Mouse (Mus musculus) gastrocnemius, postnatal 36 days (tissue): Measurements from ENCODE around the gene Efna1. TPM values are rescaled to one million over a fixed set of nuclear protein-coding genes. Genes with fewer than 3 reads are reported as not detected.
A peak's percentile ranks its signal among the peaks of the same experiment; 100 is the strongest.

Experiments used
- DNase-seq, 2 experiments: peaks; one replicate each; pipeline ENCODE4 v3.0.0; 2022
- intact Hi-C: fragments of 180-260 bp; cut with DNase I; formaldehyde crosslinking; loops from one replicate; pipeline ENCODE4 v1.15.1; 2025
- total RNA-seq, 2 experiments: library from RNA; stranded (reverse); gene quantifications; 2 replicates each; pipeline ENCODE4 v1.2.3; 2021

The Efna1 gene
- total RNA-seq, 2 experiments from 2014 or later: 10.1 to 11.5 TPM

GRCm38 (mm10) chr3:89314791-89315190 lies 33.8 kb upstream of the Efna1 start:
- intact Hi-C loops: loop anchor here (5.0 kb wide), 1 partner anchor 173 kb away; no protein-coding TSS in a partner anchor
- no peak for DNase-seq

DNA sequence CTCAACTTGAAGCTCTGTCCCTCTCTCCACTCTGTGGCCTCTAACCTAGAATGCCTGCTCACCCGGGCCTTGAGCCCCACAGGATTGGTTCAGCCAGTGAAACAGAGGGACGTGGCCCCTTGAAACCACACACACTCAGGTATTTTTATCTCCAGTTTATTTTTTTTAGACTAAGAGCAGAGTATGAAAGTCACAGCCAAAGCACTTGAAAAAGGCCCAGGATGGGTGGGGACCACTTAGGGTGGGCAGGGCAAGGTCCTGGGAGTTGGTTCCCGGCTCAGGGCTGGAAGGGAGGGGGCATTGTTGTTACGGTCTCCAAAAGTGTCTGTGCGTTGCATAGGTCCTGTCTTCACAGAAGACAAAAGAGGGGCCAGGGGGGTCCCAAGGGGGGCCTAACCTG lies 33.4 kb upstream of the Efna1 start:
- intact Hi-C loops: no loop called here
- no peak for DNase-seq

GRCm38 (mm10) chr3:89308089-89308488 lies 27.1 kb upstream of the Efna1 start:
- peak; percentile 49 to 60 for DNase-seq
- intact Hi-C loops: loop anchor here (2.0 kb wide), 1 partner anchor 59 kb away; no protein-coding TSS in a partner anchor

DNA sequence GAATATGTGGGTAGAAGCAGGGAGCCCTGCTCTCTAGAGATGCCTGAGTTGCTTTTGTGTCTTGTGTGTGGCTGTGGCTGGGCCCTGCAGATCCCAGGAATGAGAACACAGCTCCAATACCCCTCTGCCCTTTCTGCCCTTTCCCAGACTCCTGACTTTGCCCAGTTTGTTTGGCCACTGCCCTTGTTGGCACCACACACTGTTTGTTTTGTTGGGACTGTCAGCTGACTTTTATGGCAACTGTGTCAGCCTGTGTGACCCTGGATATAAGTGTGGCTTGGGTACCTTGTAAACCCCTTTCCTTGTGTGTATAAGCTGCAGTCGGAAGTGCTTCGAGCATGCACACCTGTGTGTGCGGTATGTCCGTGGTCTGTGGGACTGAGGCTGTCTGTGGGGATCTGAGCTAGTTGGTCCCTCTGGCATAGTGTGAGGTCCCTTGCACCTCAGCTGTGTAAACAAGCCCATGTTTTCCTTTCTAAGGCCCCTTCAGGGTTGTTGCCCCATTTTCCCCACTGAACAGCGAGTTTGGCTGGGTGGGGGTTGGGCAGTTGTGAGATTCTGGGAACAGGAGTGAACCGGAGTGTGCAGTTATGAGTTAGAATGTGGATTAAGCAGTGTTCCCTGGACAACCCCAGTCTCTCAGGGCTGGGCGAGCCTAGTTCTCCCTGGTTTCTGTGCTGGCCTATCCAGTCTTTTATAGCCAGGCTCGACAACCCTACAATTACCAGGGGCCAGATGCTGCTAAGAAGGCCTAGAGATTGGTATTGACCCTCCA lies 24.8 kb upstream of the Efna1 start:
- DNase-seq: no peak
- intact Hi-C loops: no loop called here

DNA sequence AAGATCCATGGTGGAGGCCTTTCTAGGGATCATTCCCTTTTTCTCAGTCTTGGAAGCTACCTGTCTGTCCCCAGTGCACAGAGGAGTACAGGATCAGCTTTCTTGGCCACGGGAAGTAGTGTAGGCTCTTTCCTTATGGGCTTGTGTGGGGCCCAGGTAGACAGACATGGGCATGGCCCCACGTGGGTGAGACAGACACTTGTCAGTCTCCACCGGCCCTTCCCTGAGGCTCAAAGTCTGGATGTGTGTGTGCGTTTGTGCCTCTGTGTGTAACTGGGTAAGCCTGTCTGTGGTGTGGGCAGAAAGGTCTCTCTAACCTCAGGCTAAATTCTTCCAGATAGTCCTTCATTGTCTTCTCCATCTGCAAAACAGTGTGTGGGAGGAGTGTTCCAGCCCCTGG lies 24.2 kb upstream of the Efna1 start:
- intact Hi-C loops: no loop called here
- DNase-seq: no peak

DNA sequence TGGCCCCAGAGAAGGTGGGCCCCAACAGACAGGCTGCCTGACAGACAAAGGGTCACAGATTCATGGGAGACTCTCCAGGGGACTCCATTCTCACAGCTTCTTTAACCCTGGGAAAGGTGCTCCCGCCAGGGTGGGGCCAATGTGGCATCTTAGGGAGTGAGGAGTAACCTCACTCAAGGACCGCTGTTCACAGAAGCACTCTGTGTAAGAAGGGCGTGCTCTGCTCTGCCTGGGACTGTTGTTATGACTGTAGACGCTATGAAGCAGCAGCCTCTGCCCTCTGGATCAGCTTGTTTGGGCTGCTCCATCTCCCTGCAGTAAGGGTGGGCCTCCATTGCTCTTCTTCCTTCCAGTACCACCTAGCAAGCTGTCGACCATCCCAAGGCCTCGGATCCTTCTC lies 23.5 kb upstream of the Efna1 start:
- no peak for DNase-seq
- intact Hi-C loops: no loop called here

GRCm38 (mm10) chr3:89300514-89300913 lies 19.6 kb upstream of the Efna1 start:
- no peak for DNase-seq
- intact Hi-C loops: no loop called here

GRCm38 (mm10) chr3:89300071-89300470 lies 19.1 kb upstream of the Efna1 start:
- intact Hi-C loops: no loop called here
- no peak for DNase-seq

GRCm38 (mm10) chr3:89299499-89299898 lies 18.6 kb upstream of the Efna1 start:
- intact Hi-C loops: no loop called here
- DNase-seq: no peak

GRCm38 (mm10) chr3:89298908-89299307 lies 18.0 kb upstream of the Efna1 start:
- no peak for DNase-seq
- intact Hi-C loops: no loop called here

DNA sequence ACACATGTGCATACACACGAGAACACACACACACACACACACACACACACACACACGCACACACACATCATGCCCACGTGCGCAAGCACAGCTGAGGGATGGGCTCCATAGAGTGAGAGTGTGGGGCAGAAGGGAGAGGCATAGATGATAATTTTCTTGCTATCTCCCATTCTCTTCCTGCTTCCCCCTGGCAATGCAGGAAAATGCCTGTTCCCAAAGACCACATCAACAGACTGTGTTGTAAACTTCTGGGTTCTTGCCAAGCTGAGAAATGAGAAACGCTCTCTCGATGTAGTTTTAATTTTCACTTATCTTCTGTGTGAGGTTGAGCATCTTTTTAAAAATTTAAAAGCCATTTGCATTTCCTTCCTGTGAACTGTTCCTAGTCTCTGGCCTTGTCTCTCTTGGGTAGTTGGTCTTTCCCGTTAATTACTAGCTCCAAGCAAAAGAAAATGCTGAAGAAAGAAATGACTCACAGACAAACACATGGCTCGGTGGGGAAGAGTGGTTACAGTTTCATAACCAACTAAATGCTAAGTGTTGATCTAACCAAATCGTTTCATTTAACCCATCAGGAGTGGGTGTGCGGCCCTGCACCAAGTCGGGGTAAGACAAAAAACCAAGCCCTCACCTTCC lies 15.9 kb upstream of the Efna1 start:
- DNase-seq: no peak
- intact Hi-C loops: no loop called here

DNA sequence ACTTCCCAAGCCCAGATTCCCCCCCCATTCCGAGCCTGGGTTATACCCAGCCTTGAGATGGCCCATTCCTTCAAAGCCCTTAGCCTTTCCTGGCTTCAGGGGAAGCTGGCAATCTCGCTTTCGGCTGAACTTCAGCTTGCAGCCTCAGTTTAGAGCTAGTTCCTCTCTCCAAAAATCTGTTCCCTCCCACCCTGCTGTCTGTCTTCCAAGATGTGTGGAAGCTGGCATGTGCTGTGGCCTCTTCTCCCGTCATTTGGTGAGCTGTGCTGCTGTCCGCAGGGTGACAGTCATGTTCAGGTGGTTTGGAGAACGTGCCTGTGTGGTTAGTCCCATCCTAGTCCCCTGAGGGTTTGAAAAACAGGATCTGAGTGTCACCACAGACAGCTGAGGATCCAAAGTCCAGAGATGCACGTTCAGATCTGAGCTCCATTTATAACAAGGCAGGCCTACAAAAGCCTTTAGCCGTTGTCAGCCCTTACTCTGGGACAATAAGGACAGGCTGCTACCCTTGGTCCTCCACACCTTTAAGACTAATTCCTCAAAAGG lies 14.8 kb upstream of the Efna1 start:
- DNase-seq: no peak
- intact Hi-C loops: no loop called here

DNA sequence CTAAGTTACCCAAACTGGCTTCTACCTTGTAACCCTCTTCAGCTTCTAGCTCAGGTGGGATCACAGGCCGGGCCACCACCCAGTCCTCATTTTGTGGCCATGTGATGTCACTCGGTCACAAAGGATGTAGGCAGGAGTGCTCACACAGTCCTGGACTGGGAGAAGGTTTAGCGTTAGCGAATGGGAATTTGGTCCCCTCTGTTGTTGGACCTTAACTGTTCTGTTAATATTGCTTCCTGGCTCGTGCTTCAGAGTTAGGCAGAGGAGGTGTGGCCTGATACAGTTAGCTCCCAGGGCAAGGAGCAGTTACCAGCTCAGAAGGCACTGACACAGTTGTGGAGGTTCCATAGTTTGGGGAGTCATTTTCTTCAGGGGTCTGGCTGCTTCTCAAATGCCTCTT lies 13.3 kb upstream of the Efna1 start:
- intact Hi-C loops: no loop called here
- no peak for DNase-seq

- no peak for DNase-seq
- intact Hi-C loops: no loop called here
Observed at GRCm38 (mm10) chr3:89293247-89293918, 12.4 kb upstream of the Efna1 start.

GRCm38 (mm10) chr3:89292303-89292702 lies 11.4 kb upstream of the Efna1 start:
- intact Hi-C loops: no loop called here

GRCm38 (mm10) chr3:89291874-89292273 lies 10.9 kb upstream of the Efna1 start:
- no peak for DNase-seq
- intact Hi-C loops: no loop called here

More at GRCm38 (mm10) chr3:89292303-89292702, 11.4 kb upstream of the Efna1 start:
- DNase-seq: no peak

DNA sequence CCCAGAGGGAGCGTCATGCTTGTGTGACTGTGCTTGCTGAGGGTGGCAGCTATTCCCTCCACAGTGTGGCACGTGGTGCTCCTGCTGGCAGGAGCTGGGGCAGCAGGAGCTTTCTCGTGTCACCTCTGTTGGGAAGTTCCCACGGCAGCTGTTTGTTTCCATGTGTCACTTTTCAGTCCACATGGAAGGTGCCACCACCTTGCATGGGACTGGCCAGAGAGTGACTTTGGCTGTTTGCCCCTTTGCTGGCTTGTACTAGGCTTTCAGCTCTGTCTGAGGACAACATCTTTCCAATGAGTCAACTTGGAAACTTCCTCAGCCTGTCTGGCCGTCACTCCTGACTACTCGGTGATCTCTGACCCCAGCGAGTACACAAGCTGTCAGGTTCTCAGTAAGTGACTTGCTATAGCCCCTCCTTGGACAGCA lies 7.6 kb upstream of the Efna1 start:
- intact Hi-C loops: no loop called here
- DNase-seq: no peak

- DNase-seq: no peak
- intact Hi-C loops: no loop called here
Observed at GRCm38 (mm10) chr3:89287286-89287685, 6.3 kb upstream of the Efna1 start.

DNA sequence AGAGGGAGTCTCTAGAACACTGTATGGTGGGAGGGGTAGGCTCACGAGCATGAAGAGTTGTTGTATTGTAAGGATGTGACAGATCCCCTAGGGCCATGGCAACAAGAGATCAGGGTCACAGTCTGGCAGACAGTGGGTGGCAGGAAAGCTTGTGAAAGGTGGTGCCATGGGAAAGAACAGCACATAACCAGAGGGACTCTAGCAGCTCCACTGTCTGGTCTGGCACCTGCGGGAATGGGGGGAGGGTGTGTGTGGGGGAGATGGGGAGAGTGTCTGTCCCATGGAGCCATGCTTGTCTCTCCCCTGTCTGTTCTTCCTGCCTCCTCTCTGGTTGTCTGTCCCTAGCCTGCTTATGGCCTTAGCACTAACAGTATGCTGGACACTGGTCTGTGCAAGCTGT lies 4.6 kb upstream of the Efna1 start:
- intact Hi-C loops: no loop called here
- no peak for DNase-seq

DNA sequence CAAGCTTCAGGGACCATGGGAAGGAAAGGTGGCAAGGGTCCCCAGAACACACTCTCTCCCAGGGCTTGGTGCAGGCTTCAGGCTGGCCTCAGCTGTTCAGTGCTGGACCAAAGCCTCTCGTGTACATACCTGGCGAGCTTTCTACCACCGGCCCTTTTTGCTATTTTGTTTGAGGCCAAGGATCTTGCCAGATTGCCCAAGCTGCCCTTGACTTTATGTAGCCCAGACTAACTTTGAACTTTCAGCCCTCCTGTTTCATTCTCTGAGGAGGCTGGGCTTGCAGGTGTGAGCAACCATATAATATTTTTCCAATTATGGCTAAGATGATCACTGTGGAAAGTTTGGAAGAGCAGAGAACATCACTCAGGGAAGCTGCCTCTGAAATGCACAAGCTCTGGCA lies 3.3 kb upstream of the Efna1 start:
- DNase-seq: no peak
- intact Hi-C loops: no loop called here

DNA sequence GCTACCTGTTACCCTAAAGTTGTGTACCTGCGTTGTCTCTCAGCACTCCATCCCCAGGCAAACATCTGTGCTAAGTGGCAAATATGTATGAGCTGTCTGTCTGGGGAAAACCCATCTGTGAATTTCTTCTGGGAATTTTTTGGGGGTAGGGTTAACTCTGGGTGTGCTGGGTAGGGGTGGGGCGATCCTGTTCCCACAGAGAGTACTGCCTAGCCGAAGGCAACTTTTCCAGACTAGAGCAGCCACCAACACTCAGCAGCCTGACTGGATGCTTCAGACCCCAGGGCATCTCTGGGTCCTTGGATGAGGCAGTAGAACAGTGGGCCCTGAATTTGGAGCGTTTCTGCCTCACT lies 1.3 kb upstream of the Efna1 start:
- intact Hi-C loops: loop anchor here (1.0 kb wide), 1 partner anchor 33 kb away; no protein-coding TSS in a partner anchor
- no peak for DNase-seq
